Mouse (Mus musculus) liver, embryonic 14.5 days (tissue): ENCODE results near the gene Cops4. TPM values are rescaled to one million over a fixed set of nuclear protein-coding genes. Genes with fewer than 3 reads are reported as not detected.

Experiments used
- ATAC-seq: fragments of 200-750 bp; cut with Nextera tagmentation; 2 replicates; pipeline ENCODE4 v1.8.0; 2017; ENCODE audit warnings: moderate number of reproducible peaks, mild to moderate bottlenecking, moderate library complexity; ENCODE audit not compliant: insufficient read depth
- DNase-seq, 3 experiments: peaks; one replicate each; pipeline ENCODE4 v3.0.0-alpha.2; 2012 to 2013; ENCODE audit warnings: low read depth in 3 of 3, low spot score in 3 of 3
- H3K27ac ChIP-seq: fragments of 300-500 bp; sonication (generic); 2 replicates; pipeline ENCODE4 v1.5.1; 2014; ENCODE audit warnings: moderate library complexity, mild to moderate bottlenecking, control low read depth, inconsistent platforms
- H3K27me3 ChIP-seq: fragments of 300-500 bp; sonication (generic); 2 replicates; pipeline ENCODE4 v1.6.1; 2014; ENCODE audit warnings: mild to moderate bottlenecking, low read length, moderate library complexity; ENCODE audit not compliant: control insufficient read depth, insufficient read depth
- H3K36me3 ChIP-seq: fragments of 300-500 bp; sonication (generic); replicated peaks from 2 replicates; pipeline ENCODE4 v1.6.1; 2014; ENCODE audit warnings: low read depth; ENCODE audit not compliant: control insufficient read depth, insufficient read depth
- H3K4me1 ChIP-seq, 2 experiments: fragments of 200-500 bp in 1 of 2; fragments of 300-500 bp in 1 of 2; sonication (generic) in 1 of 2; replicated peaks; 2 replicates each; pipeline ENCODE4 v1.6.1; 2012 to 2014; ENCODE audit warnings: antibody characterized with exemption in 1 of 2, inconsistent platforms in 1 of 2, low read length in 1 of 2; ENCODE audit not compliant: control insufficient read depth in 2 of 2, insufficient read depth in 2 of 2
- H3K4me2 ChIP-seq: fragments of 300-500 bp; sonication (generic); 2 replicates; pipeline ENCODE4 v1.6.1; 2014; ENCODE audit warnings: low read depth, mild to moderate bottlenecking, control low read depth, moderate library complexity
- H3K4me3 ChIP-seq, 2 experiments: fragments of 200-500 bp in 1 of 2; fragments of 300-500 bp in 1 of 2; sonication (generic) in 1 of 2; 2 replicates each; pipeline ENCODE4 v1.5.1; 2012 to 2014; ENCODE audit warnings: low read depth in 2 of 2, low read length in 2 of 2, mild to moderate bottlenecking in 2 of 2, control low read depth in 1 of 2, inconsistent platforms in 1 of 2, moderate library complexity in 1 of 2; ENCODE audit not compliant: insufficient read depth in 1 of 2
- H3K9ac ChIP-seq: fragments of 300-500 bp; sonication (generic); replicated peaks from 2 replicates; pipeline ENCODE4 v1.6.1; 2014; ENCODE audit warnings: mild to moderate bottlenecking, control low read depth, moderate library complexity
- H3K9me3 ChIP-seq: fragments of 300-500 bp; sonication (generic); 2 replicates; pipeline ENCODE4 v1.6.1; 2016; ENCODE audit warnings: low read length, mixed read lengths; ENCODE audit not compliant: control insufficient read depth
- CTCF ChIP-seq: IDR thresholded peaks from 2 replicates; pipeline ENCODE4 v1.5.1; 2016; ENCODE audit warnings: antibody characterized with exemption, low read depth, control low read depth
- EP300 ChIP-seq: IDR thresholded peaks from 2 replicates; pipeline ENCODE4 v1.6.1; 2016; ENCODE audit warnings: antibody characterized with exemption, low read depth
- WGBS: fragments of 180-500 bp; shearing (Covaris S2); extraction: QIAGEN DNeasy Blood & Tissue Kit; methylation state at CpG from one replicate; pipeline ENCODE4 v1.1.7; 2014; ENCODE audit not compliant: insufficient replicate concordance; 5-methylcytosine and 5-hydroxymethylcytosine counted together
- polyA plus RNA-seq, 2 experiments: library from polyadenylated mRNA; depleted of rRNA in 1 of 2; stranded (reverse) in 1 of 2; unstranded in 1 of 2; fragments of >200 nt; fragmentation: Nextera tagmentation in 1 of 2; extraction: Ambion mirVana in 1 of 2; gene quantifications; 2 replicates each; pipeline versions ENCODE4 v1.2.1 to v1.2.3; 2012 to 2014

Cops4 gene
- polyA plus RNA-seq, 2 experiments: 28.2 to 70.9 TPM

GRCm38 (mm10) chr5:100526164-100526563 lies 8.1 kb downstream of the Cops4 start:
- Histone ChIP-seq H3K27me3 (no peaks in the 10 kb centered on the region), H3K36me3 (peaks cover 29% of the 10 kb centered on the region), H3K4me1 (peaks cover 0 to 11% of the 10 kb centered on the region in 2 experiments; a peak in 1 of 4 replicates), H3K4me3 (no peak overlapping the region), H3K27ac (no peak overlapping the region), H3K9ac (no peak overlapping the region), H3K4me2 (no peak overlapping the region), H3K9me3 (no peaks in the 10 kb centered on the region)
- WGBS: 26% methylated on average over 7 of the region's 7 CpGs
- no peak for ATAC-seq
- DNase-seq: peak in 1 of 3 experiments; percentile 30
- TF ChIP-seq CTCF (no peak), EP300 (no peak)

GRCm38 (mm10) chr5:100535826-100536225 lies 17.7 kb downstream of the Cops4 start:
- H3K27me3 ChIP-seq: no peaks in the 10 kb centered on the region
- TF ChIP-seq EP300: no peak
- no peak for TF ChIP-seq CTCF

GRCm38 (mm10) chr5:100536638-100537037 lies 18.5 kb downstream of the Cops4 start:
- H3K4me2 ChIP-seq: no peak overlapping the region
- no peak overlapping the region for H3K4me3 ChIP-seq
- H3K36me3 ChIP-seq: peaks cover 20% of the 10 kb centered on the region
- H3K9ac ChIP-seq: no peak overlapping the region
- H3K9me3 ChIP-seq: no peaks in the 10 kb centered on the region
- ATAC-seq (no peak), DNase-seq (no peak)
- H3K27ac ChIP-seq: no peak overlapping the region
- TF ChIP-seq EP300: no peak
- peak; percentile 71 for TF ChIP-seq CTCF
- 71% methylated on average over 3 of the region's 3 CpGs for WGBS
- H3K27me3 ChIP-seq: no peaks in the 10 kb centered on the region
- H3K4me1 ChIP-seq: no peaks in the 10 kb centered on the region

More at GRCm38 (mm10) chr5:100535826-100536225, 17.7 kb downstream of the Cops4 start:
- Histone ChIP-seq H3K9ac (no peak overlapping the region), H3K4me2 (no peak overlapping the region), H3K36me3 (peaks cover 25% of the 10 kb centered on the region), H3K4me3 (no peak overlapping the region), H3K27ac (no peak overlapping the region), H3K4me1 (no peaks in the 10 kb centered on the region), H3K9me3 (no peaks in the 10 kb centered on the region)
- DNase-seq (no peak), ATAC-seq (no peak)
- WGBS: 74% methylated on average over 7 of the region's 7 CpGs

DNA sequence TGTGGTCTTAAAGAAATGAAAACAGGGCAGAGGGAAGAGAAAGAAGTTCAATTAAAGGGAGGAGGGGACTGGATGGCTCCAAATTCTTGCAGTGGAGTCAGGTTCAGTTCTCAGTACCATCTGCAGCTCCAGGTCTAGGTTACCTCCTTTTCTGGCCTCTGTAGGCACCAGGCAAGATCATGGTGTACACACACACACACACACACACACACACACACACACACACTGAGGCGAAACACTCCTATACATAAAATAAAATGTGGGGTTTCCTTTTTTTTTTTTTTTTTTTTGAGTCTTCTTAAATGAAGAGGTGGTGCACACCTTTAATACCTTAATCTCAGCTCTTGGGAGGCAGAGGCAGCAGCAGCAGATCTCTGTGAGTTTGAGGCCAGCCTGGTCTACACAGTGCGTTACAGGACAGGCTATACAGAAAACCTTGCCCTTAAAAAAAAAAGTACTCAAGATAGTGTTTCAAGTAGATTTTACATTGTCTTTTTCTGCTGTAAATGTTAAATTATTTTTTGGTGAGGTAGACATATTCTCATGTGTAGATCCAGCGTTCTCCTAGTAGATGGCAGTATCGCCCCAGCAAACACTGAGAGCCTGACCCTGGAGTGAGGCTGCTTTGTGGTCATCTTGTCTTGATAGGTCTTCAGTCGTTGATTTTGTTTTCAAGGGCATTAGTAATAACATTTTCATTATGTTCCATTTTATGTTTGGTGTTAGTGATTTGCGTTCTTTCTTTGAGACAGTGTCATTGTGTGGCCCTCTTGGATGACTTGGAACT lies 28.4 kb downstream of the Cops4 start:
- ATAC-seq: no peak
- Histone ChIP-seq H3K4me2 (no peak overlapping the region), H3K27me3 (no peaks in the 10 kb centered on the region), H3K9me3 (no peaks in the 10 kb centered on the region), H3K36me3 (peaks cover 26% of the 10 kb centered on the region), H3K27ac (no peak overlapping the region), H3K4me1 (peaks cover 0 to 3% of the 10 kb centered on the region in 2 experiments; a peak in 2 of 4 replicates), H3K4me3 (no peak overlapping the region), H3K9ac (no peak overlapping the region)
- 77% methylated on average over 6 of the region's 6 CpGs for WGBS
- TF ChIP-seq EP300 (no peak), CTCF (peak; percentile 29)
- DNase-seq: no peak

DNA sequence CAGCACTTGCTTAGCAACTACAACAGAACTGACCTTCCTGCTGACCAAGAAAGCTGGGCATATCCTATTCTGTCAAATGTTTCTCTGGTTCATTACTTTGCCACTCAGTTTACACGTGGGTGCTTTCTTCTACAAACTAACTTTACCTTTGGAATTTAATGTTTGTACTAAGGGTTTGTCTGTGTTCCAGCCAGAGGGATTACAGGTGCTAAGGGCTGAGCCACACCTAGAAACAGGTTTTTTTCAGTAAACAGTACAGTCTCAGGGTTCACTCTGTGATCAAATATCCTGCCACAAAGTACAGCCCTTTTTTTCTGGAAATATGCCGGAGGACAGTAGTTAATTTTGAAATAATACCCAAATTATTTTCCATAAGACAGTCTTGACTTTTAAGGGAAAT lies 30.1 kb downstream of the Cops4 start:
- no peak for DNase-seq
- H3K9ac ChIP-seq: no peak overlapping the region
- 70% methylated on average over 2 of the region's 2 CpGs for WGBS
- ATAC-seq: peak; percentile 45; the same call in 1 of the 2 replicates
- H3K4me2 ChIP-seq: no peak overlapping the region
- H3K27ac ChIP-seq: no peak overlapping the region
- no peak overlapping the region for H3K4me3 ChIP-seq
- peaks cover 0 to 5% of the 10 kb centered on the region in 2 experiments; a peak in 2 of 4 replicates for H3K4me1 ChIP-seq
- no peaks in the 10 kb centered on the region for H3K9me3 ChIP-seq
- TF ChIP-seq EP300 (no peak), CTCF (no peak)
- H3K27me3 ChIP-seq: no peaks in the 10 kb centered on the region
- H3K36me3 ChIP-seq: peaks cover 23% of the 10 kb centered on the region
